Mouse (Mus musculus): ENCODE measurements at regions not wholly inside any gene's neighbourhood (a gene's known extent, or its start where the extent isn't known, plus 50 kb on each side); places are given as distances from the start of the nearest gene placed in this dataset.
A peak's percentile ranks its signal among the peaks of the same experiment; 100 is the strongest.

- Histone ChIP-seq H3K4me2 (ENCODE audit: low read depth, low read length) (no peak overlapping the region), H3K27ac (replicated peaks; ENCODE audit: low read depth, low read length) (no peak overlapping the region), H3K4me1 (ENCODE audit: control insufficient read depth, insufficient read depth, low read length) (no peaks in the 10 kb centered on the region), H3K9ac (ENCODE audit: low read depth, low read length) (no peak overlapping the region), H3K4me3 (ENCODE audit: low read depth, low read length) (no peak overlapping the region), H3K9me3 (ENCODE audit: control insufficient read depth, low read length) (no peaks in the 10 kb centered on the region), H3K27me3 (replicated peaks; ENCODE audit: control insufficient read depth, insufficient read depth, low read length) (no peaks in the 10 kb centered on the region), H3K36me3 (ENCODE audit: control insufficient read depth, insufficient read depth, low read length) (no peaks in the 10 kb centered on the region)
- 44% methylated on average over 5 of the region's 5 CpGs for WGBS
- ATAC-seq (ENCODE audit: low read depth) (no peak), DNase-seq (ENCODE audit: low spot score) (no peak)
These were observed 83.7 kb upstream of the Zfp804b start for GRCm38 (mm10) chr5:7428291-7428690.

GRCm38 (mm10) chr5:7436461-7436860 is 91.9 kb upstream of the Zfp804b start:
- WGBS: 72% methylated on average over 2 of the region's 2 CpGs
- Histone ChIP-seq H3K4me2 (ENCODE audit: low read depth, low read length) (no peak overlapping the region), H3K27me3 (replicated peaks; ENCODE audit: control insufficient read depth, insufficient read depth, low read length) (no peaks in the 10 kb centered on the region), H3K27ac (replicated peaks; ENCODE audit: low read depth, low read length) (no peak overlapping the region), H3K4me3 (ENCODE audit: low read depth, low read length) (no peak overlapping the region), H3K36me3 (ENCODE audit: control insufficient read depth, insufficient read depth, low read length) (no peaks in the 10 kb centered on the region), H3K9ac (ENCODE audit: low read depth, low read length) (no peak overlapping the region), H3K9me3 (ENCODE audit: control insufficient read depth, low read length) (no peaks in the 10 kb centered on the region), H3K4me1 (ENCODE audit: control insufficient read depth, insufficient read depth, low read length) (no peaks in the 10 kb centered on the region)
- DNase-seq (ENCODE audit: low spot score) (no peak), ATAC-seq (ENCODE audit: low read depth) (no peak)

GRCm38 (mm10) chr5:7448001-7448400 is 103.4 kb upstream of the Zfp804b start:
- 71% methylated on average over 2 of the region's 2 CpGs for whole genome bisulfite sequencing
- no peak for DNase-seq (ENCODE audit: low spot score)
- no peak overlapping the region for H3K4me2 ChIP-seq (ENCODE audit: low read depth, low read length)
- no peak overlapping the region for H3K9ac ChIP-seq (ENCODE audit: low read depth, low read length)
- H3K9me3 ChIP-seq (ENCODE audit: control insufficient read depth, low read length): no peaks in the 10 kb centered on the region
- H3K4me1 ChIP-seq (ENCODE audit: control insufficient read depth, insufficient read depth, low read length): no peaks in the 10 kb centered on the region
- no peak for ATAC-seq (ENCODE audit: low read depth)
- no peak overlapping the region for H3K4me3 ChIP-seq (ENCODE audit: low read depth, low read length)
- no peak overlapping the region for H3K27ac ChIP-seq (replicated peaks; ENCODE audit: low read depth, low read length)
- H3K27me3 ChIP-seq (replicated peaks; ENCODE audit: control insufficient read depth, insufficient read depth, low read length): no peaks in the 10 kb centered on the region
- no peaks in the 10 kb centered on the region for H3K36me3 ChIP-seq (ENCODE audit: control insufficient read depth, insufficient read depth, low read length)

GRCm38 (mm10) chr5:7454896-7455295 is 110.3 kb upstream of the Zfp804b start:
- Histone ChIP-seq H3K9ac (ENCODE audit: low read depth, low read length) (no peak overlapping the region), H3K4me1 (ENCODE audit: control insufficient read depth, insufficient read depth, low read length) (no peaks in the 10 kb centered on the region), H3K9me3 (ENCODE audit: control insufficient read depth, low read length) (no peaks in the 10 kb centered on the region), H3K27me3 (replicated peaks; ENCODE audit: control insufficient read depth, insufficient read depth, low read length) (no peaks in the 10 kb centered on the region), H3K4me3 (ENCODE audit: low read depth, low read length) (no peak overlapping the region), H3K27ac (replicated peaks; ENCODE audit: low read depth, low read length) (no peak overlapping the region), H3K36me3 (ENCODE audit: control insufficient read depth, insufficient read depth, low read length) (no peaks in the 10 kb centered on the region), H3K4me2 (ENCODE audit: low read depth, low read length) (no peak overlapping the region)
- DNase-seq (ENCODE audit: low spot score): peak; percentile 39
- WGBS: 78% methylated on average over 1 of the region's 1 CpGs
- ATAC-seq (ENCODE audit: low read depth): no peak

- no peak overlapping the region for H3K27ac ChIP-seq (replicated peaks; ENCODE audit: low read depth, low read length)
- no peaks in the 10 kb centered on the region for H3K9me3 ChIP-seq (ENCODE audit: control insufficient read depth, low read length)
- H3K27me3 ChIP-seq (replicated peaks; ENCODE audit: control insufficient read depth, insufficient read depth, low read length): no peaks in the 10 kb centered on the region
- DNase-seq (ENCODE audit: low spot score) (no peak), ATAC-seq (ENCODE audit: low read depth) (no peak)
- H3K4me2 ChIP-seq (ENCODE audit: low read depth, low read length): no peak overlapping the region
- WGBS: 62% methylated on average over 3 of the region's 3 CpGs
- H3K9ac ChIP-seq (ENCODE audit: low read depth, low read length): no peak overlapping the region
- H3K36me3 ChIP-seq (ENCODE audit: control insufficient read depth, insufficient read depth, low read length): no peaks in the 10 kb centered on the region
- H3K4me1 ChIP-seq (ENCODE audit: control insufficient read depth, insufficient read depth, low read length): no peaks in the 10 kb centered on the region
- no peak overlapping the region for H3K4me3 ChIP-seq (ENCODE audit: low read depth, low read length)
These were observed 112.5 kb upstream of the Zfp804b start for GRCm38 (mm10) chr5:7457102-7457501.

- H3K4me3 ChIP-seq (ENCODE audit: low read depth, low read length): no peak overlapping the region
- no peak overlapping the region for H3K9ac ChIP-seq (ENCODE audit: low read depth, low read length)
- 61% methylated on average over 2 of the region's 2 CpGs for WGBS
- H3K27ac ChIP-seq (replicated peaks; ENCODE audit: low read depth, low read length): no peak overlapping the region
- no peak for DNase-seq (ENCODE audit: low spot score)
- no peaks in the 10 kb centered on the region for H3K4me1 ChIP-seq (ENCODE audit: control insufficient read depth, insufficient read depth, low read length)
- H3K9me3 ChIP-seq (ENCODE audit: control insufficient read depth, low read length): no peaks in the 10 kb centered on the region
- H3K36me3 ChIP-seq (ENCODE audit: control insufficient read depth, insufficient read depth, low read length): no peaks in the 10 kb centered on the region
- H3K4me2 ChIP-seq (ENCODE audit: low read depth, low read length): no peak overlapping the region
- no peaks in the 10 kb centered on the region for H3K27me3 ChIP-seq (replicated peaks; ENCODE audit: control insufficient read depth, insufficient read depth, low read length)
- ATAC-seq (ENCODE audit: low read depth): no peak
These were observed 144.6 kb upstream of the Zfp804b start for GRCm38 (mm10) chr5:7489150-7489549.

GRCm38 (mm10) chr5:7489602-7490001 is 145.0 kb upstream of the Zfp804b start:
- H3K4me1 ChIP-seq (ENCODE audit: control insufficient read depth, insufficient read depth, low read length): no peaks in the 10 kb centered on the region
- no peak overlapping the region for H3K4me3 ChIP-seq (ENCODE audit: low read depth, low read length)
- no peaks in the 10 kb centered on the region for H3K36me3 ChIP-seq (ENCODE audit: control insufficient read depth, insufficient read depth, low read length)
- H3K4me2 ChIP-seq (ENCODE audit: low read depth, low read length): no peak overlapping the region
- no peaks in the 10 kb centered on the region for H3K9me3 ChIP-seq (ENCODE audit: control insufficient read depth, low read length)
- no peak overlapping the region for H3K9ac ChIP-seq (ENCODE audit: low read depth, low read length)
- peak; percentile 1 for DNase-seq (ENCODE audit: low spot score)
- 61% methylated on average over 3 of the region's 3 CpGs for WGBS
- ATAC-seq (ENCODE audit: low read depth): no peak
- no peak overlapping the region for H3K27ac ChIP-seq (replicated peaks; ENCODE audit: low read depth, low read length)
- no peaks in the 10 kb centered on the region for H3K27me3 ChIP-seq (replicated peaks; ENCODE audit: control insufficient read depth, insufficient read depth, low read length)

GRCm38 (mm10) chr5:7517520-7518181 is 173.1 kb upstream of the Zfp804b start:
- Histone ChIP-seq H3K9me3 (ENCODE audit: control insufficient read depth, low read length) (no peaks in the 10 kb centered on the region), H3K4me1 (ENCODE audit: control insufficient read depth, insufficient read depth, low read length) (no peaks in the 10 kb centered on the region), H3K36me3 (ENCODE audit: control insufficient read depth, insufficient read depth, low read length) (no peaks in the 10 kb centered on the region), H3K4me3 (ENCODE audit: low read depth, low read length) (no peak overlapping the region), H3K27me3 (replicated peaks; ENCODE audit: control insufficient read depth, insufficient read depth, low read length) (no peaks in the 10 kb centered on the region), H3K9ac (ENCODE audit: low read depth, low read length) (no peak overlapping the region), H3K27ac (replicated peaks; ENCODE audit: low read depth, low read length) (no peak overlapping the region), H3K4me2 (ENCODE audit: low read depth, low read length) (no peak overlapping the region)
- WGBS: 43% methylated on average over 3 of the region's 3 CpGs
- peak; percentile 11 for DNase-seq (ENCODE audit: low spot score)
- no peak for ATAC-seq (ENCODE audit: low read depth)

- WGBS: 85% methylated on average over 1 of the region's 1 CpGs
- no peak for ATAC-seq (ENCODE audit: low read depth)
- H3K27me3 ChIP-seq (replicated peaks; ENCODE audit: control insufficient read depth, insufficient read depth, low read length): no peaks in the 10 kb centered on the region
These were observed 188.2 kb upstream of the Zfp804b start for GRCm38 (mm10) chr5:7532686-7533199.

More at GRCm38 (mm10) chr5:7532686-7533199, 188.2 kb upstream of the Zfp804b start:
- DNase-seq (ENCODE audit: low spot score): no peak
- Histone ChIP-seq H3K4me2 (ENCODE audit: low read depth, low read length) (no peak overlapping the region), H3K27ac (replicated peaks; ENCODE audit: low read depth, low read length) (no peak overlapping the region), H3K9me3 (ENCODE audit: control insufficient read depth, low read length) (no peaks in the 10 kb centered on the region), H3K36me3 (ENCODE audit: control insufficient read depth, insufficient read depth, low read length) (no peaks in the 10 kb centered on the region), H3K4me3 (ENCODE audit: low read depth, low read length) (no peak overlapping the region), H3K9ac (ENCODE audit: low read depth, low read length) (no peak overlapping the region), H3K4me1 (ENCODE audit: control insufficient read depth, insufficient read depth, low read length) (no peaks in the 10 kb centered on the region)

Measured in embryonic facial prominence, embryonic 14.5 days (tissue).